Mouse (Mus musculus) spleen, adult 2 months (tissue): ENCODE measurements around the gene Sec24a. TPM values are rescaled to one million over a fixed set of nuclear protein-coding genes. Genes with fewer than 3 reads are reported as not detected.
"Not testable (repeated sequence)": the region's sequence is repeated elsewhere in the genome, so short reads cannot be mapped to it uniquely, and the experiment has no call there.

Experiments
- DNase-seq, 2 experiments: peaks; one replicate each; pipeline versions ENCODE4 v3.0.0 to v3.0.0-alpha.2; 2012 to 2021; ENCODE audit warnings: low spot score in 2 of 2, low read depth in 1 of 2
- H3K27ac ChIP-seq: fragments of 200-500 bp; 2 replicates; pipeline ENCODE4 v1.5.1; 2012; ENCODE audit warnings: low read length, inconsistent platforms; ENCODE audit not compliant: insufficient read depth
- H3K27me3 ChIP-seq: fragments of 200-500 bp; 2 replicates; pipeline ENCODE4 v1.6.1; 2012; ENCODE audit warnings: mild to moderate bottlenecking, moderate library complexity, low read length, inconsistent platforms; ENCODE audit not compliant: control insufficient read depth, insufficient read depth
- H3K36me3 ChIP-seq: fragments of 200-500 bp; 2 replicates; pipeline ENCODE4 v1.6.1; 2012; ENCODE audit warnings: mild to moderate bottlenecking, low read length, inconsistent platforms; ENCODE audit not compliant: control insufficient read depth, insufficient read depth
- H3K4me1 ChIP-seq: fragments of 200-500 bp; 2 replicates; pipeline ENCODE4 v1.6.1; 2011; ENCODE audit warnings: inconsistent platforms; ENCODE audit not compliant: control insufficient read depth, insufficient read depth, insufficient read length
- H3K4me3 ChIP-seq: fragments of 200-500 bp; 2 replicates; pipeline ENCODE4 v1.5.1; 2011; ENCODE audit warnings: mild to moderate bottlenecking, inconsistent platforms; ENCODE audit not compliant: insufficient read depth, insufficient read length; ENCODE audit errors: extremely low read depth
- CTCF ChIP-seq: fragments of 200-500 bp; IDR thresholded peaks from 2 replicates; pipeline ENCODE4 v1.5.1; 2011; ENCODE audit warnings: mild to moderate bottlenecking, inconsistent platforms; ENCODE audit not compliant: insufficient read depth, insufficient read length, insufficient replicate concordance; ENCODE audit errors: extremely low read depth
- POLR2A ChIP-seq: fragments of 200-500 bp; IDR thresholded peaks from 2 replicates; pipeline ENCODE4 v1.6.1; 2011; ENCODE audit warnings: low read depth, low read length, inconsistent platforms
- WGBS: fragments of 180-500 bp; shearing (Covaris S2); methylation state at CpG from one replicate; pipeline ENCODE4 v1.1.7; 2018; 5-methylcytosine and 5-hydroxymethylcytosine counted together
- polyA plus RNA-seq: library from polyadenylated mRNA; depleted of rRNA; stranded (reverse); fragments of >200 nt; gene quantifications from 2 replicates; pipeline ENCODE4 v1.2.3, GENCODE M21; 2012

Sec24a gene
- polyA plus RNA-seq, 1 experiment, result 10.0 TPM

DNA sequence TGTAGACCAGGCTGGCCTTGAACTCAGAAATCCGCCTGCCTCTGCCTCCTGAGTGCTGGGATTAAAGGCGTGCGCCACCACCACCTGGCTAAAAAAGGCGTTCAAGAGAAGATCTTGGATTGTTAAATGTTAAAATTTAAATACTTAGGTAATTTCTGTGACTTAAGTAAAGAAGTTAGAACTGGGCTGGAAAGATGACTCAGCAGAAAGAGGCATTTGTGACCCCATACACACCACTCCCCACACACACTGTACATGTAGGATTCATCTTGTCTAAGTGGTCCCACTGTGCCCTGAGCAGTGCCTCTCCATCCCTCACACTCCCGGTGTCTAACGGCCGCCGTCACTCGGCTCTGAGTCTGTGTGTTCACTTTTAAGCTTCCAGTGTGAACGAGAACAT is 57.0 kb downstream of the Sec24a start:
- Histone ChIP-seq H3K27ac (no peak overlapping the region), H3K27me3 (no peaks in the 10 kb centered on the region), H3K36me3 (peaks cover 26% of the 10 kb centered on the region), H3K4me1 (no peaks in the 10 kb centered on the region), H3K4me3 (no peak overlapping the region)
- DNase-seq, result no peak
- 98% methylated on average over 10 of the region's 10 CpGs for WGBS
- no peak for TF ChIP-seq POLR2A
- TF ChIP-seq CTCF, result no peak

DNA sequence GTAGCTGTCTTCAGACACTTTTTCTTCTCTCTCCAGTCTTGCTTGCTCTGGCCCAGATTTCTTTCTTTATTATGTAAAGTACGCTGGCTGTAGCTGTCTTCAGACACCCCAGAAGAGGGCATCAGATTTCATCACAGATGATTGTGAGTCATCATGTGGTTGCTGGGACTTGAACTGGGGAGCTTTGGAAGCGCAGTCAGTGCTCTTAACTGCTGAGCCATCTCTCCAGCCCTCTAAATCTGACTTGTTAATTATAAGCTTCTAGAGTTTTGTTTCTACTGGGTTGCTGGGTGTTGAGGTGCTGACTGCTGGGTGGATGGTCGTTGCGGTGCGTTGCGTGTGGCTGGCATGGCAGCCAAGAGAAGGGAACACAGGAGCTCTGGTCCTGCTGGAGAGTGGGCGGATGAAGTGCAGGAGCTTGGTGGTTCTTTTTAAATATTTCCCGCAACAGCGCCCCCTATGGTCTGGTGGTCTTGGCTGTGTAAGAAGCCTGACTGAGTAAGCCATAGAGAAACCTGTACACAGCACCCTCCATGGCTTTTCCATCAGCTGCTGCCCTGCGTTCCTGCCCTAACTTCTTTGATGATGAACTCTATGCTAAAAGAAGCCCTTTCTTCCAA is 59.9 kb downstream of the Sec24a start:
- H3K27ac ChIP-seq, result no peak overlapping the region
- TF ChIP-seq POLR2A, result no peak
- no peak for TF ChIP-seq CTCF
- 85% methylated on average over 10 of the region's 10 CpGs for WGBS
- no peaks in the 10 kb centered on the region for H3K27me3 ChIP-seq
- H3K4me3 ChIP-seq, result no peak overlapping the region
- H3K4me1 ChIP-seq, result no peaks in the 10 kb centered on the region
- DNase-seq, result peak; percentile 9 to 23
- H3K36me3 ChIP-seq, result peaks cover 30% of the 10 kb centered on the region

DNA sequence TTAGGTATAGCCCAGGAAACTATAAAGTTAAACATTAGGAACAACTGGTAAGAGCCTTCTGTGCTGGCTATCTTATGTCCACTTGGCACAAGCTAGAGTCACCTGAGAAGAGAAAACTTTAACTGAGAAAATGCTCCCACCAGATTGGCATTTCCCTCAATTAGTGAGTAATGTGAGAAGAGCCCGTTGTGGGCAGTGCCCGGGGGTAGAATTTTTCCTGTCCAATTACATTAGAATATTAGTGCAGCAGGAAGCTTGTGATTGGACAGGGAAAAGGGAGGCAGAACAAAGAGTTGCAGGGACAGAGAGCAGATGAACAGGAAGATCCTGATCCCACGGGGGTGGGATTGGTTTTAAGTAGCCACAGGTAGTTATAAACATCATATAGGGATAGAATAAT is 60.6 kb downstream of the Sec24a start:
- no peak for DNase-seq
- H3K27ac ChIP-seq, result no peak overlapping the region
- TF ChIP-seq POLR2A (no peak), CTCF (no peak)
- H3K4me3 ChIP-seq, result no peak overlapping the region
- no peaks in the 10 kb centered on the region for H3K4me1 ChIP-seq
- 90% methylated on average over 3 of the region's 3 CpGs for WGBS
- peaks cover 28% of the 10 kb centered on the region for H3K36me3 ChIP-seq
- H3K27me3 ChIP-seq, result no peaks in the 10 kb centered on the region

DNA sequence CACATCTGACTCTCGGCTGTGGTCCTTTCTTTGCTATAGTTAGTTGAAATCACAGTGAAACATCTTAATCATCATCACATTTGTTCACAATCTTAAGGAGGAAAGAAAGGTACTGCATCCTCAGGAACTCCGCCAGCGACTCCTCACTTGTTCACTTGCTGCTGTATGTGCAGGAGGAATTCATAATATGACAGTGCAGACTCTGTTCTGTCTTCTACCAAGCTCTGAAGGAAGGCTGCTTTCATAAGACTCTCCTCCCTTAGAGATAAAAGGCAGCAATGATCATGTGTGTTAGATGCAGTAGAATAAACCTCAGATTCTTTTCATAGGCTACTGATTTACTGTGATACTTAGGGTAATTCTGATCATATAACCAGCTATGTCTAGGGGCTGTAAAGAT is 68.5 kb downstream of the Sec24a start:
- Histone ChIP-seq H3K27ac (no peak overlapping the region), H3K4me1 (no peaks in the 10 kb centered on the region), H3K27me3 (no peaks in the 10 kb centered on the region), H3K36me3 (peaks cover 6% of the 10 kb centered on the region), H3K4me3 (no peak overlapping the region)
- 95% methylated on average over 3 of the region's 3 CpGs for WGBS
- DNase-seq, result no peak
- TF ChIP-seq POLR2A, result no peak
- TF ChIP-seq CTCF, result no peak

DNA sequence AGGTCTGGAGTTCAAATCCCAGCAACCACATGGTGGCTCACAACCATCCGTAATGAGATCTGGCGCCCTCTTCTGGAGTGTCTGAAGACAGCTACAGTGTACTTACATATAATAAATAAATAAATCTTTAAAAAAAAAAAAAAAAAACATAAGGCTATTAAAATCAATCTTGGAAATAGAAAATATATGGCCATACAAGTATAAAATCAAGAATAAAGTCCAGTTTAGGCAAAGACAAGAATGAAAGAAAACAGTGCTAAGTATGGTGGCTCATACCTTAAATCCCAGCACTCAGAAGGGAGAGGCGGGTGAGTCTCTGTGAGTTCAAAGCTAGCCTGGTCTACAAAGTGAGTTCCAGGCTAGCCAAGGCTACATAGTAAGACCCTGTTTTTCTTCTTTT is 72.8 kb downstream of the Sec24a start:
- H3K27ac ChIP-seq, H3K4me1 ChIP-seq, DNase-seq, H3K27me3 ChIP-seq, H3K4me3 ChIP-seq, H3K36me3 ChIP-seq: not testable (repeated sequence)
- 77% methylated on average over 2 of the region's 3 CpGs for WGBS

DNA sequence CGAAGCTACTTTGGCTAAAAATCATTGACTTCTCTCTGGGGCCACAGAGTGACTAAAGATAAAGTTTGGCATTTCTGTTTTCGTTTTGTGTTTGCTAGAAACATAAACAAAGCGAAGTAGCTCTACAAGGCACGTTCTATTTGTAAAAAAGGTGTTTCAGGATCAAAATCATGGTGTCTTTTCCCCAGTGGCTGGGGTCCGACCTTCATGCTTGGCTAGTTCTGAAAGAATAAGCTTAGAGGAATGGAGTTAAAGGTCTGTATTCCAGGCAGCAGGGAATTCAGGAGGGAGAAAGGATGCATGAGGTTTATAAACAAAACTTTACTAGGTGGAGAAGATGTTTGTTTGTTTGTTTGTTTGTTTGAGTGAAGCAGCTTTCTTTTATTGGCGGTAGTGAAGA is 74.1 kb downstream of the Sec24a start:
- H3K4me1 ChIP-seq, result no peaks in the 10 kb centered on the region
- peak overlapping the region; percentile 86 for H3K4me3 ChIP-seq
- TF ChIP-seq POLR2A, result no peak
- TF ChIP-seq CTCF, result no peak
- 29% methylated on average over 6 of the region's 6 CpGs for WGBS
- no peaks in the 10 kb centered on the region for H3K27me3 ChIP-seq
- no peak for DNase-seq
- no peaks in the 10 kb centered on the region for H3K36me3 ChIP-seq
- H3K27ac ChIP-seq, result peak overlapping the region; percentile 100; the same call in 1 of the 2 replicates

DNA sequence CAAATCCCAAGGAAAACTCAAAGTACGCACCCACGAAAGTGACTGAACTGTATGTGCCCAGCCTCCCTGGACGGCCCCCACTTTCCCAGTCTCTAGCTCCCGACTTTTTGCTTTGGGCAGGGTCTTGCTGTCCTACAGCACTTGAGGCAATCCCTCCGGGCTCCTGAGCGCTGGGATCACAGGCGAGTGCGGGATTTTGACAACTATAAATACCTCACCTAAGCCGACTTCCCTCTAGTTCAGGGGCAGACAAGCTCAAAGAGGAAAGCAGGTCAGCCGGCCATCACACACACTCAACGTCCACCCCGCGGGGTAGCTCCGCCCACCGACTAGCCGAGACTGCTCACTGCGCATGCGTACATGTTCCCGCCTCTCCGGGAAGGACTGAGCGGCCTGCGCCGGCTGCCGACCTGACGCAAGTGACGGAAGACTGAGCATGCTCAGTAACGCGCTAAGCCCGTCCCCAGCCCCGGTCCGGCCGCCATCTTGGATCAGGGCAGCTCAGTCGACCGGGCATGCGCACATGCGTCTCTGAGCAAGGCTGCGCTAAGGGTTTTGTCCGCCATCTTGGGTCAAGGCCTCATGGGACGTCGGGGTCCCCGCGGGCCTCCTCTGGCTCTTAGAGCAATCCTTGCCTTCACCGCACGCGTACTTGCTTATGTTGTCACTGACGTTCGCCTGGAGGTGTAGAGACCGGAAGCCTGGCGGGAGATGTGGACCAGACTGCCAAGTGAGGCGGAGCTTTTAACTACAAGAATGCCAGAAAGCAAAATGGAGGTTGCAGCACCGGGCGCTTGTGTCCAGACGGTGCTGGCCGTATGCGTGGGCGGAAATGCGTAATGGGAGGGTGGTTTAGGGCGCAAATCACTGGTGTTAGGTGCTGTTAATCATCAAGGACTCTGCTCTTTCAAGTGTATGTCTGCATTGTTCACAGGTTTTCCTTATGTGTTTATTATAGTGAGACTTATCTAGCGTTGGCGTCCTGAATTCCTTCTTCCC is 74.8 kb downstream of the Sec24a start, which contains the start of gene 0610009B22Rik:
Gene 0610009B22Rik, minus strand, starts transcription at position 545 of the 999 bp plus-strand sequence.
- no peaks in the 10 kb centered on the region for H3K27me3 ChIP-seq
- H3K4me3 ChIP-seq, result peak within 1 kb of the TSS; percentile 86
- TF ChIP-seq POLR2A, result peak; percentile 85
- no peak for TF ChIP-seq CTCF
- no peaks in the 10 kb centered on the region for H3K36me3 ChIP-seq
- peak; percentile 99 to 100 for DNase-seq
- peak within 1 kb of the TSS; percentile 100 for H3K27ac ChIP-seq
- WGBS, result under 1% methylated on average over 60 of the region's 60 CpGs
- H3K4me1 ChIP-seq, result no peaks in the 10 kb centered on the region
